Mouse (Mus musculus): ENCODE measurements around the gene Oas1c. TPM values are rescaled to one million over a fixed set of nuclear protein-coding genes. Genes with fewer than 3 reads are reported as not detected.
"Not testable (repeated sequence)": the region's sequence is repeated elsewhere in the genome, so short reads cannot be mapped to it uniquely, and the experiment has no call there.

Gene Oas1c
- polyA plus RNA-seq, 1 experiment, result 0.18 TPM

DNA sequence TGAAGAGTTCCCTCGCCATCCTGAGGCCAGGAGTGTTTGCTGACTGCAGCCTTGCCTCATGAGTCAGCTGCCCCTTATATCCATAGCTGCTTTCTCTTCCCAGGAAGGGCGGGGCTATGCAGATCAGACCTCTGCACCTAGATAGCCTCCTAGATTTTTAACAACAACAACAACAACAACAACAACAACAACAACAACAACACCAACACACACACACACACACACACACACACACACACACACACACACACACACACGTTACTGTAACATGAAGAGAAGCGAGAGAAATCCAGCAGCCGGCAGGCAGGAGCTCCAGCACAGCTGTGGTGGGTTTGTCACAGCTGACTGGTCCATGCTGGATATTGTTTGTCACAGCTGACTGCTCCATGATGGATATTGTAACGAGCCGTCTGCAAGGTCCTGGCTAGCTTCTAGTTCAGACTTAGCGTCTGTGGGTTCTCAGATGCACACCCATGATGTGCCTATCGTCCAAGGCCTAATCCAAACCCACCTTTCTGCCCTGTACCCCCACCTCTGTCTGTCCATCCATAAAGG is 16.8 kb downstream of the Oas1c start, which contains the start of gene Oas1e:
Gene Oas1e, minus strand, starts transcription at position 51 of the 555 bp plus-strand sequence.
- TF ChIP-seq GATA1 (IDR thresholded peaks at IDR 0.05; ENCODE audit: low read length), result not testable (repeated sequence)

DNA sequence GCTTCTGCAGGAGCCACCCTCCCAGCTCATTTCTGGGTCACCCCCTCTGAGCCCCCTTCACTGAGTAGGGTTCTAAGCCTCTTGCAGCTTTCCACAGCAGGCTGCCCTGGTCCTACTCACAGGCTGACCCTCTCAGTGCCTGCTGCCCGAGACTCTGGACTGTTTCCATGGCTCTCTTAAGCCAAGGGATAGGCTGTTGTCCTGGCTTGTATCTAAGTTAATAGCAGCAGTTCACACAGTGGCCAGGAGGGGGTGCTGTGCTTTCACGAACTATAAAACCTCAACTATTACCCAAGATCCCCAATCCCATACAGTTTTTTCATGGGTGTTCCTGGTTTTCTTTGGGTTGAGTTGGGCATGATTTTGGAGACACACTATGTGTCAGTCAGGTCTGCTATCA is 19.3 kb downstream of the Oas1c start:
- no peak for TF ChIP-seq GATA1 (IDR thresholded peaks at IDR 0.05; ENCODE audit: low read length)

- TF ChIP-seq GATA1 (IDR thresholded peaks at IDR 0.05; ENCODE audit: low read length), result no peak
Measured at GRCm38 (mm10) chr5:120787042-120787441, 25.3 kb downstream of the Oas1c start.

- TF ChIP-seq GATA1 (IDR thresholded peaks at IDR 0.05; ENCODE audit: low read length), result no peak
Measured at GRCm38 (mm10) chr5:120782446-120782845, 29.9 kb downstream of the Oas1c start.

DNA sequence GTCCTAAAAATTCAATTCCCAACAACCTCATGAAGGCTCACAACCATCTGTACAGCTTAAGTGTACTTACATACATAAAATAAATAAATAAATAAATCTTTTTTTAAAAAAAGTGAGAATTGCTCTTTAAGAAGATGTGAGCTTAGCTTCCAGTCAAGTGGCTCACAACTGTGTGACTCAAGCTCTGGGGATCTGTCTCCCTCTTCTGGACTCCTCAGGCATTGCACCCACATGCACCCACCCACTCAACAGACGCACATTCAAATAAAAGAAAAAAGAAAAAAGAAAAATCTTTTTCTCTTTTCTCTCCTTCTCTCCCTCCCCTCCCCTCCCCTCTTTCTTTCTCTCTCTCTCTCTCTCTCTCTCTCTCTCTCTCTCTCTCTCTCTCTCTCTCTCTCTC is 30.7 kb downstream of the Oas1c start:
- no peak for TF ChIP-seq GATA1 (IDR thresholded peaks at IDR 0.05; ENCODE audit: low read length)

- no peak for TF ChIP-seq GATA1 (IDR thresholded peaks at IDR 0.05; ENCODE audit: low read length)
Measured at GRCm38 (mm10) chr5:120779922-120780321, 32.4 kb downstream of the Oas1c start.

DNA sequence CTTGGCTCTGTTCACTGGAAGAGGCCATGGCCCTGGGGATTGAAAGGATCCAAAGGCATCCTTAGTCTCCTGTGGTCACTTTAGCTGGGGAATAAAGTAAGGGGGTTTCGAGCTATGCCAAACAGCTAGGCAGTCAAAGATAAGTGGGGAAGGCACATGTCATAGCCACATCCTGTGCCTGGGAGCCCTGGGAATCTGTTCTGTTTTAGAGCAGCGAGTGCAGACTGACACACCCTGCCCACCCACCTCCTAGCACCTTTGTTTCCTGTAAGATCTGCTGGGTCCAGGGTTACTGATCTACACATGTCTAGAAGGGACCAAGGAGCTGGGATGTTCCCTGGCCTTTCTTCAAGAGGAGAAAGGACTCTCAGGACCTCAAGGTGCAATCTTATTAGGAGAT is 33.4 kb downstream of the Oas1c start:
- TF ChIP-seq GATA1 (IDR thresholded peaks at IDR 0.05; ENCODE audit: low read length), result no peak

GRCm38 (mm10) chr5:120777478-120777877 is 34.8 kb downstream of the Oas1c start, which contains the start of gene Oas3:
Gene Oas3 (minus strand): TSS chr5:120777661.
- TF ChIP-seq GATA1 (IDR thresholded peaks at IDR 0.05; ENCODE audit: low read length), result no peak

DNA sequence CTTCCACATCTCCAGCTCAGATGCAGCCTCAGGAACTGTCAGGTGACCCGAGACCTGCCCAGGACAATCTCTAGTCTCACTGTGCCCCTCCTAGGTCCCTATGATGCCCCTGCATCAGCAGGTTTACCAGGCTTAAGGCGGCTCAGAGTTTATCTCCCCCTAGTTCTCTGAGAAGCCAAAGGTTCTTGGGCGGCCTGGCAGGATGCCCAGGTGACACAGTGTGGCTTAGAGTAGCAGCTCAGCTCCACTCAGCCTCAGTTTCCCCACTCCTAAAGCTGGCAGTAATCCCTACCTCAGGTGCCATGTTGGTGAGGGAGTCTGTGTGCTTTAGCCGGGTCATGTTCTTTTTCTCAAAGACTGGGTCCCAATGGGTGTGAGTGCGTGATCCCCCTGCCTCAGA is 35.5 kb downstream of the Oas1c start:
- TF ChIP-seq GATA1 (IDR thresholded peaks at IDR 0.05; ENCODE audit: low read length), result no peak

DNA sequence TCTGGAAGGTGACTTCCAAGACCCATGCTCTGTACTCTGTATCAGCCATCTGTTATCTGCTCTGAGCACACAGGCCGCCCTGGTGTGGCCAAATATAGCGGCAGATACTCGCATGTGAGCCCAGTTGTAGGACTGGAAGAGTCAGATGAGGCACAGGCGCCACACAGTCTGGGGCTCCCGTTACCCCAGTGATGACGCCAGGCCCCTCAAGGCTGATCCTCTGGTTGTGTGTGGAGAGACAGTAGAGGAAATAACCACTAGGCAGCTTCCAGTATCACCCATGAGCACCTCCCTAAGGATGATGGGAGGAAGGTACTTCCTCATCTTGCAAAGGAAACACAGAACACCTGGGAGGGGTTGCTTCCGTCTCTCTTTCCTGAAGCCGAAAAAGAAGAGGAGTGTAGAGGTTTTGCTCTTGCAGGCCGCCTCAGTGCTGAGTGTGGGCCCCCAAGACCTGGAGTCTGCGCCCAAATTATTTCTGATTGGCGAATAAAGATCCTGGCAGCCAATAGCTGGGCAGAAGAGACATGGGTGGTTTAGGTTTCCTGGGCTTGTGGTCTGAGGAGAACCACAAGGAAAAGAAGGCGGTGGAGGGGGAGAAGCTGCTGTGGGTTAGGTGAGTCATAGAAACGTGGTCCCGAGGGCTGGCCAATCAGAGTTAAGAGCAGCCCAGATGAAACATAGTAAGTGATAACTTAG is 36.9 kb downstream of the Oas1c start:
- no peak for TF ChIP-seq GATA1 (IDR thresholded peaks at IDR 0.05; ENCODE audit: low read length)

- TF ChIP-seq GATA1 (IDR thresholded peaks at IDR 0.05; ENCODE audit: low read length), result no peak
Measured at GRCm38 (mm10) chr5:120769396-120769795, 42.9 kb downstream of the Oas1c start.

- TF ChIP-seq GATA1 (IDR thresholded peaks at IDR 0.05; ENCODE audit: low read length), result no peak
Measured at GRCm38 (mm10) chr5:120765010-120765409, 47.3 kb downstream of the Oas1c start.

GRCm38 (mm10) chr5:120761901-120762300 is 50.4 kb downstream of the Oas1c start:
- TF ChIP-seq GATA1 (IDR thresholded peaks at IDR 0.05; ENCODE audit: low read length), result no peak

DNA sequence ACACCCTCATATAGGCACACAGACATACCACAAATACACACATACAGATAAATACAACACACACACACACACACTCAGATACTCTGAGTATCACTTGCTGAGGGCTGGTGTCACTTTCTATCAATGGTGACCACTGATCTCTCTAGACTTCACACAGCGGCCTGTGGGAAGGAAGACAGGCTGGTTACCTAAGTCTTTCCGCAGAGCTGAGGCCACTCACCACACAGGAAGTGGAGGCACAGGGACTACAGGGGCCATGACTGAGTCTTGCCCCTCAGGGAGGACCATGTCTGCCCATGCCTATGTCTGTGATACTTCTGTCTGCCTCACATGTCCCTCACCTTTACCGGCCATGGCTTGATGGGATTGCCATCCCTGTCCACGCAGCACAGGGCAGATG is 58.1 kb downstream of the Oas1c start:
- no peak for TF ChIP-seq GATA1 (IDR thresholded peaks at IDR 0.05; ENCODE audit: low read length)

DNA sequence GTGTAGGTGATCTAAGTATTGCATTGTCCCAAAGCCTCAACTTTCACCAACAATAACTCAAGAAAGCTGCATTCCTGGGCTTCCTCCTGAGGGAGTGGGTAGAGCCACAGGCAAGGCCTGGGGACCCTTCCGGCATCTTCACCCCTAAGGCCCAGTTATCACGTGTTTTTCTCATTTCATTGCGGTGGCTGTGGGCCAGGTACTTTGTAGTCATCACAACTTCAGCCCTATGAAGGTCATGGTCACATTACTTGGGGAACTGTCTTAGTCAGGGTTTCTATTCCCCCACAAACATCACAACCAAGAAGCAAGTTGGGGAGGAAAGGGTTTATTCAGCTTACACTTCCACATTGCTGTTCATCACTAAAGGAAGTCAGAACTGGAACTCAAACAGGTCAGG is 59.5 kb downstream of the Oas1c start:
- no peak for TF ChIP-seq GATA1 (IDR thresholded peaks at IDR 0.05; ENCODE audit: low read length)

DNA sequence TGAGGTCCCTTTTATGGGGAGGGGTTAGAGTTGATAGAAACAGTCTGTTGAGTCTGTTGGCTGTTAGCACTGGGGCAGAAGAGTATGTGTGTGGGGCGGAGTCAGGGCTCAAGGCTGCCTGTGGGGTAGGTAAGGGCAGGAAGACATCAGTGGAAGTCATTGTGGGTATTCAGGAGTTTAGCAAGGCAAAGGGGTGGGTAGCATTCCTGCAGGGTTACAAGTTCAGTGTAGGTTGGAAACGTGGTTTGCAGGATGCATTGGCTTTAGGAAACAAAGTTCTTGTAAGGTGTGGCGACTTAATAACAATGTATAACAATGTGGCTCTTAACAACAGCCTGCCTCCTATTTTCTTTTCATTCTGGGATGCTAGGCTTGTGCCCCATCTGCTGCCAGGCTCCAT is 61.1 kb downstream of the Oas1c start:
- TF ChIP-seq GATA1 (IDR thresholded peaks at IDR 0.05; ENCODE audit: low read length), result no peak

Other genes with a start within 250 kb of the Oas1c start
- gene Tpcn1, start 223.8 kb downstream of the Oas1c start, polyA plus RNA-seq (2012), result 52.9 and 59.4 TPM in 2 replicates
- 0.76 and 1.2 TPM in 2 replicates for gene Iqcd, start 223.5 kb downstream of the Oas1c start, polyA plus RNA-seq (2012)
- 49.2 and 58.5 TPM in 2 replicates for gene Rita1, start 199.9 kb downstream of the Oas1c start, polyA plus RNA-seq (2012)
- 108 and 126 TPM in 2 replicates for gene Ddx54, start 199.8 kb downstream of the Oas1c start, polyA plus RNA-seq (2012)
- gene Cfap73, start 178.3 kb downstream of the Oas1c start, polyA plus RNA-seq (2012), result not detected in 2 replicates
- 6.4 and 8.1 TPM in 2 replicates for gene Rasal1, start 163.7 kb downstream of the Oas1c start, polyA plus RNA-seq (2012)
- 0.10 and 0.19 TPM in 2 replicates for gene Dtx1, start 100.6 kb downstream of the Oas1c start, polyA plus RNA-seq (2012)
- gene Oas2, start 62.7 kb downstream of the Oas1c start, polyA plus RNA-seq (2012), result 0.03 TPM in 1 of 2 replicates, not detected in the other
- gene Oas3, start 34.9 kb downstream of the Oas1c start, polyA plus RNA-seq (2012), result 0.12 and 0.22 TPM in 2 replicates
- not detected in 2 replicates for gene Oas1e, start 17.0 kb downstream of the Oas1c start, polyA plus RNA-seq (2012)
- not detected in 2 replicates for gene Oas1f, start 34.9 kb upstream of the Oas1c start, polyA plus RNA-seq (2012)
- not detected in 2 replicates for gene Oas1h, start 48.9 kb upstream of the Oas1c start, polyA plus RNA-seq (2012)
- not detected in 2 replicates for gene Oas1g, start 75.1 kb upstream of the Oas1c start, polyA plus RNA-seq (2012)
- 0.25 and 0.28 TPM in 2 replicates for gene Oas1a, start 95.0 kb upstream of the Oas1c start, polyA plus RNA-seq (2012)
- not detected in 2 replicates for gene Oas1d, start 102.0 kb upstream of the Oas1c start, polyA plus RNA-seq (2012)
- gene Rph3a, start 197.6 kb upstream of the Oas1c start, polyA plus RNA-seq (2012), result not detected in 2 replicates

Data from G1E-ER4 (cell line).